Mouse (Mus musculus) stomach, postnatal 0 days (tissue): Measurements from ENCODE around the gene Fads6. TPM values are rescaled to one million over a fixed set of nuclear protein-coding genes. Genes with fewer than 3 reads are reported as not detected.

Experiments used
- ATAC-seq: fragments of 200-750 bp; cut with Nextera tagmentation; 2 replicates; pipeline ENCODE4 v1.8.0; 2017; ENCODE audit not compliant: low FRiP score, low TSS enrichment
- DNase-seq: peaks from one replicate; pipeline ENCODE4 v3.0.0-alpha.2; 2016; ENCODE audit warnings: low spot score
- H3K27ac ChIP-seq: fragments of 300-500 bp; sonication (generic); replicated peaks from 2 replicates; pipeline ENCODE4 v1.5.1; 2014; ENCODE audit warnings: mild to moderate bottlenecking, control low read depth
- H3K27me3 ChIP-seq: fragments of 300-500 bp; sonication (generic); 2 replicates; pipeline ENCODE4 v1.6.1; 2014; ENCODE audit warnings: low read length; ENCODE audit not compliant: control insufficient read depth, insufficient read depth
- H3K36me3 ChIP-seq: fragments of 300-500 bp; sonication (generic); 2 replicates; pipeline ENCODE4 v1.6.1; 2014; ENCODE audit warnings: low read length, mixed read lengths; ENCODE audit not compliant: control insufficient read depth, insufficient read depth
- H3K4me1 ChIP-seq: fragments of 300-500 bp; sonication (generic); replicated peaks from 2 replicates; pipeline ENCODE4 v1.6.1; 2014; ENCODE audit warnings: antibody characterized with exemption; ENCODE audit not compliant: control insufficient read depth, insufficient read depth
- H3K4me2 ChIP-seq: fragments of 300-500 bp; sonication (generic); replicated peaks from 2 replicates; pipeline ENCODE4 v1.6.1; 2014; ENCODE audit warnings: low read depth, mild to moderate bottlenecking, control low read depth, moderate library complexity
- H3K4me3 ChIP-seq: fragments of 300-500 bp; sonication (generic); 2 replicates; pipeline ENCODE4 v1.5.1; 2014; ENCODE audit warnings: low read depth, low read length, control low read depth
- H3K9ac ChIP-seq: fragments of 300-500 bp; sonication (generic); 2 replicates; pipeline ENCODE4 v1.6.1; 2014; ENCODE audit warnings: mild to moderate bottlenecking, low read length, control low read depth, mixed read lengths
- H3K9me3 ChIP-seq: fragments of 300-500 bp; sonication (generic); 2 replicates; pipeline ENCODE4 v1.6.1; 2016; ENCODE audit warnings: low read length; ENCODE audit not compliant: control insufficient read depth
- CTCF ChIP-seq: IDR thresholded peaks from 2 replicates; pipeline ENCODE4 v1.5.1; 2016; ENCODE audit warnings: antibody characterized with exemption, low read depth, mild to moderate bottlenecking, moderate library complexity
- EP300 ChIP-seq: optimal IDR thresholded peaks from 2 replicates; pipeline ENCODE3; 2016; ENCODE audit warnings: antibody characterized with exemption
- WGBS: fragments of 180-500 bp; shearing (Covaris S2); extraction: QIAGEN DNeasy Blood & Tissue Kit; methylation state at CpG from one replicate; pipeline ENCODE4 v1.1.7; 2014; 5-methylcytosine and 5-hydroxymethylcytosine counted together
- polyA plus RNA-seq: library from polyadenylated mRNA; unstranded; fragments of >200 nt; fragmentation: Nextera tagmentation; extraction: Ambion mirVana; gene quantifications from 2 replicates; pipeline ENCODE4 v1.2.1, GENCODE M21; 2015

Fads6 gene
- polyA plus RNA-seq, 1 experiment from 2014 or later: 1.3 TPM

GRCm38 (mm10) chr11:115250405-115251090 is 46.9 kb downstream of the Fads6 start:
- Histone ChIP-seq H3K4me1 (no peaks in the 10 kb centered on the region), H3K9me3 (no peaks in the 10 kb centered on the region), H3K27me3 (peaks cover 14% of the 10 kb centered on the region; the same call in 1 of the 2 replicates), H3K4me3 (peak overlapping the region; percentile 44), H3K36me3 (no peaks in the 10 kb centered on the region), H3K9ac (no peak overlapping the region), H3K4me2 (peak overlapping the region; percentile 64), H3K27ac (no peak overlapping the region)
- WGBS: 4% methylated on average over 23 of the region's 36 CpGs
- DNase-seq (no peak), ATAC-seq (no peak)
- no peak for TF ChIP-seq CTCF

GRCm38 (mm10) chr11:115249721-115250404 is 47.6 kb downstream of the Fads6 start:
- peak; percentile 49 for TF ChIP-seq CTCF
- no peak for TF ChIP-seq EP300

GRCm38 (mm10) chr11:115247945-115248344 is 49.5 kb downstream of the Fads6 start:
- TF ChIP-seq EP300 (no peak), CTCF (no peak)
- no peak overlapping the region for H3K9ac ChIP-seq
- peaks cover 14% of the 10 kb centered on the region; the same call in 1 of the 2 replicates for H3K27me3 ChIP-seq
- no peak overlapping the region for H3K4me3 ChIP-seq
- no peaks in the 10 kb centered on the region for H3K4me1 ChIP-seq
- ATAC-seq (no peak), DNase-seq (no peak)
- no peak overlapping the region for H3K27ac ChIP-seq
- peaks cover 3% of the 10 kb centered on the region; the same call in 1 of the 2 replicates for H3K36me3 ChIP-seq
- H3K4me2 ChIP-seq: no peak overlapping the region
- 59% methylated on average over 6 of the region's 6 CpGs for WGBS
- no peaks in the 10 kb centered on the region for H3K9me3 ChIP-seq

More at GRCm38 (mm10) chr11:115249721-115250404, 47.6 kb downstream of the Fads6 start:
- Histone ChIP-seq H3K4me2 (peak overlapping the region; percentile 64), H3K9ac (no peak overlapping the region), H3K36me3 (no peaks in the 10 kb centered on the region), H3K9me3 (no peaks in the 10 kb centered on the region), H3K27ac (no peak overlapping the region), H3K4me3 (peak overlapping the region; percentile 44), H3K4me1 (no peaks in the 10 kb centered on the region), H3K27me3 (peaks cover 14% of the 10 kb centered on the region; the same call in 1 of the 2 replicates)
- DNase-seq (no peak), ATAC-seq (no peak)
- WGBS: 4% methylated on average over 55 of the region's 63 CpGs

- DNase-seq: no peak
- TF ChIP-seq CTCF: no peak
- TF ChIP-seq EP300: no peak
- H3K27ac ChIP-seq: no peak overlapping the region
- H3K4me2 ChIP-seq: no peak overlapping the region
- H3K9ac ChIP-seq: no peak overlapping the region
- no peak overlapping the region for H3K4me3 ChIP-seq
- no peak for ATAC-seq
- peaks cover 14% of the 10 kb centered on the region; the same call in 1 of the 2 replicates for H3K27me3 ChIP-seq
- H3K4me1 ChIP-seq: no peaks in the 10 kb centered on the region
- H3K9me3 ChIP-seq: no peaks in the 10 kb centered on the region
- WGBS: 23% methylated on average over 3 of the region's 3 CpGs
- peaks cover 3% of the 10 kb centered on the region; the same call in 1 of the 2 replicates for H3K36me3 ChIP-seq
These were observed 50.2 kb downstream of the Fads6 start for GRCm38 (mm10) chr11:115247240-115247639.

GRCm38 (mm10) chr11:115246386-115246785 is 51.1 kb downstream of the Fads6 start:
- Histone ChIP-seq H3K9ac (no peak overlapping the region), H3K4me3 (no peak overlapping the region), H3K27ac (no peak overlapping the region), H3K36me3 (peaks cover 3% of the 10 kb centered on the region; the same call in 1 of the 2 replicates), H3K9me3 (no peaks in the 10 kb centered on the region), H3K4me2 (no peak overlapping the region), H3K4me1 (no peaks in the 10 kb centered on the region), H3K27me3 (peaks cover 14% of the 10 kb centered on the region; the same call in 1 of the 2 replicates)
- ATAC-seq (no peak), DNase-seq (no peak)
- TF ChIP-seq CTCF (no peak), EP300 (no peak)
- 73% methylated on average over 8 of the region's 8 CpGs for WGBS

GRCm38 (mm10) chr11:115244840-115245239 is 52.6 kb downstream of the Fads6 start:
- DNase-seq (no peak), ATAC-seq (no peak)
- no peak for TF ChIP-seq EP300
- TF ChIP-seq CTCF: no peak
- Histone ChIP-seq H3K9me3 (no peaks in the 10 kb centered on the region), H3K4me1 (no peaks in the 10 kb centered on the region), H3K4me3 (no peak overlapping the region), H3K9ac (no peak overlapping the region), H3K27ac (no peak overlapping the region), H3K27me3 (peaks cover 3% of the 10 kb centered on the region; the same call in 1 of the 2 replicates), H3K36me3 (peaks cover 3% of the 10 kb centered on the region; the same call in 1 of the 2 replicates), H3K4me2 (no peak overlapping the region)
- WGBS: 88% methylated on average over 8 of the region's 8 CpGs
